Mouse (Mus musculus): ENCODE results near the gene Crisp1.

Gene Crisp1

GRCm38 (mm10) chr17:40319062-40319461 is at the start of gene Crisp1:
Crisp1 (minus strand) TSS chr17:40319207.
- DNase-seq (ENCODE audit: low spot score) = no peak

- no peak for DNase-seq (ENCODE audit: low spot score)
Measured at GRCm38 (mm10) chr17:40342497-40343009, 23.5 kb upstream of the Crisp1 start.

- DNase-seq (ENCODE audit: low spot score) = no peak
Measured at GRCm38 (mm10) chr17:40285435-40285834, 33.6 kb downstream of the Crisp1 start.

GRCm38 (mm10) chr17:40275519-40275918 is 43.5 kb downstream of the Crisp1 start:
- DNase-seq (ENCODE audit: low spot score) = no peak

- no peak for DNase-seq (ENCODE audit: low spot score)
Measured at GRCm38 (mm10) chr17:40274906-40275470, 44.0 kb downstream of the Crisp1 start.

- DNase-seq (ENCODE audit: low spot score) = no peak
Measured at GRCm38 (mm10) chr17:40252487-40252886, 66.5 kb downstream of the Crisp1 start.
